In the genomic region with DNA sequence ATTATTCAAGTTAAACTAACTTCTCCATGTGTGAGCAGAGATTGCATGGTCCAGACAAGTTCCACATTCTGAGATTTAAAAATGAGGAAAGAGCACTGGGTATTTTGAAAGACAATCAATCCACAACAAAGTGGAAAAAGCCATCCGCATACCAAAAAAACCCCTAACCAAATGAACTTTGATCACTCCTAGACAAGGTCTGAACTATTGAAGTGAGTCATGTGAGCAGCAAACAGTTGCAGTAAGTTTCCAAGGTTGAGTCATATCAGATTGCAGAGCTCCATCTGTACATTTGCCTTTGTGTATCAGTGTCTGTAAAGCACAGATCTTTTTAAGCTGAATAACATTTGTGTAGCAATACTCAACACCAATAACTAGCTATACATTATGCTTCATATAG, we compare ENCODE assay signal across 23 mouse cellular contexts. TPM values are rescaled to one million over a fixed set of nuclear protein-coding genes. Genes with fewer than 3 reads are reported as not detected.
DNase-seq lines count a peak whose midpoint lies in the region; ATAC-seq and TF ChIP-seq lines count a peak whose summit lies in the region.
"Had no signal": no experiment of that assay in that cellular context is flagged by ENCODE, and none has a peak within 500 bp of the region (broad histone marks: within the 10 kb centered on the region; RNA-seq: fewer than 3 reads in every experiment).

No protein-coding gene starts in this region.

- peak; percentile 78; the same call in 1 of the 2 replicates for ATAC-seq in intestine, embryonic 15.5 days
- ATAC-seq in stomach, embryonic 15.5 days (ENCODE audit: insufficient read depth, low FRiP score, low read depth), result 0 out of 2 replicates have a peak, but pooled peaks have one; percentile 39
- ATAC-seq: forebrain, embryonic 13.5 days had no signal

- dilution Hi-C loops in CH12.LX (cut with MboI; ENCODE audit: extremely low pct_ligation_motif_present, extremely low pct_unique_long_range_greater_than_20kb, low sequenced_read_pairs), result no loop called here

- no peak for TF ChIP-seq CTCF in CH12.LX (conservative IDR thresholded peaks at IDR 0.05 in 1 of 2, IDR thresholded peaks at IDR 0.05 in 1 of 2; ENCODE audit: low read depth in 2 of 2, low read length in 2 of 2)

- in situ Hi-C loops in CH12.LX (cut with MboI; ENCODE audit: low pct_ligation_motif_present, low pct_unique_long_range_greater_than_20kb, low sequenced_read_pairs), result no loop called here

- no peak for TF ChIP-seq POLR2A in CH12.LX (IDR thresholded peaks at IDR 0.05; ENCODE audit: low read depth, low read length)

- peak; percentile 32 for DNase-seq in lung, postnatal 36 days
- DNase-seq in lung, postnatal 4 days, result no peak
- peak; percentile 85 for DNase-seq in CH12.LX (ENCODE audit: extremely low read depth)
- DNase-seq in cerebellum, adult 18-20 months, result no peak
- DNase-seq in adrenal gland, adult 2 months, result no peak
- DNase-seq in heart, postnatal 14 days, result no peak
- DNase-seq: adrenal gland, adult 8-10 months; cerebellum, adult 9-11 months; embryo, embryonic 11 days; heart, adult 18-20 months; kidney, adult 9 months; lung, postnatal 14 days; right cerebral cortex, postnatal 25 days; thymus, adult 2 months had no signal

- TF ChIP-seq EP300 in CH12.LX (IDR thresholded peaks at IDR 0.05; ENCODE audit: low read length), result peak; percentile 98

- 75% methylated on average over 1 of the region's 1 CpGs for WGBS in intestine, embryonic 15.5 days
- WGBS in stomach, embryonic 15.5 days, result 82% methylated on average over 1 of the region's 1 CpGs

- peak; percentile 0 for TF ChIP-seq RAD21 in CH12.LX (IDR thresholded peaks at IDR 0.05; ENCODE audit: low read depth, low read length)

- H3K9me3 ChIP-seq in CH12.LX (replicated peaks; ENCODE audit: low read length), result no peaks in the 10 kb centered on the region
- H3K9me3 ChIP-seq in intestine, embryonic 15.5 days, result no peaks in the 10 kb centered on the region
- no peaks in the 10 kb centered on the region for H3K9me3 ChIP-seq in stomach, embryonic 15.5 days
- H3K9me3 ChIP-seq: forebrain, embryonic 13.5 days; limb, embryonic 13.5 days; midbrain, embryonic 12.5 days had no signal

- no peak overlapping the region; the same call in 1 of the 2 replicates for H3K9ac ChIP-seq in CH12.LX (ENCODE audit: insufficient read depth, low read depth)
- H3K9ac ChIP-seq in intestine, embryonic 15.5 days, result no peak overlapping the region
- no peak overlapping the region for H3K9ac ChIP-seq in stomach, embryonic 15.5 days
- H3K9ac ChIP-seq: forebrain, embryonic 13.5 days; hindbrain, embryonic 14.5 days; limb, embryonic 13.5 days; midbrain, embryonic 12.5 days had no signal

- peaks cover 12 to 63% of the 10 kb centered on the region in 2 experiments for H3K4me1 ChIP-seq in CH12.LX (ENCODE audit: control insufficient read depth in 1 of 2, insufficient read depth in 2 of 2)
- H3K4me1 ChIP-seq in intestine, embryonic 15.5 days (replicated peaks), result 0 out of 2 replicates have a peak, but pooled peaks cover 1% of the 10 kb centered on the region
- H3K4me1 ChIP-seq in stomach, embryonic 15.5 days, result no peaks in the 10 kb centered on the region
- H3K4me1 ChIP-seq: forebrain, embryonic 13.5 days; limb, embryonic 13.5 days; midbrain, embryonic 12.5 days had no signal

- H3K79me2 ChIP-seq in CH12.LX (replicated peaks; ENCODE audit: control insufficient read depth, extremely low read depth, insufficient read depth, poor library complexity, severe bottlenecking), result no peaks in the 10 kb centered on the region

- H3K4me3 ChIP-seq in CH12.LX (replicated peaks in 1 of 3; ENCODE audit: low read depth in 2 of 3, low read length in 2 of 3, poor library complexity in 1 of 3), result no peak overlapping the region
- H3K4me3 ChIP-seq in intestine, embryonic 15.5 days (replicated peaks), result no peak overlapping the region
- no peak overlapping the region for H3K4me3 ChIP-seq in stomach, embryonic 15.5 days (replicated peaks)
- H3K4me3 ChIP-seq: forebrain, embryonic 13.5 days; left cerebral cortex, adult 2 months; limb, embryonic 13.5 days; midbrain, embryonic 12.5 days had no signal

- peak overlapping the region; percentile 13; the same call in 1 of the 2 replicates for H3K4me2 ChIP-seq in CH12.LX (ENCODE audit: insufficient read depth, low read depth, poor library complexity, severe bottlenecking)
- H3K4me2 ChIP-seq in intestine, embryonic 15.5 days (replicated peaks), result no peak overlapping the region
- no peak overlapping the region for H3K4me2 ChIP-seq in stomach, embryonic 15.5 days
- H3K4me2 ChIP-seq: forebrain, embryonic 13.5 days; hindbrain, embryonic 14.5 days; limb, embryonic 13.5 days; midbrain, embryonic 12.5 days had no signal

- no peak overlapping the region for H3K27ac ChIP-seq in CH12.LX (ENCODE audit: insufficient read depth, low read depth)
- H3K27ac ChIP-seq in intestine, embryonic 15.5 days, result no peak overlapping the region
- H3K27ac ChIP-seq in stomach, embryonic 15.5 days, result no peak overlapping the region
- H3K27ac ChIP-seq: forebrain, embryonic 13.5 days; hindbrain, embryonic 14.5 days; left cerebral cortex, adult 2 months; limb, embryonic 13.5 days; midbrain, embryonic 12.5 days had no signal

- peaks cover 0 to 1% of the 10 kb centered on the region in 2 experiments for H3K36me3 ChIP-seq in CH12.LX (replicated peaks in 1 of 2; ENCODE audit: control insufficient read depth in 1 of 2, insufficient read depth in 1 of 2, low read length in 1 of 2)
- no peaks in the 10 kb centered on the region; the same call in 1 of the 2 replicates for H3K36me3 ChIP-seq in intestine, embryonic 15.5 days
- H3K36me3 ChIP-seq in stomach, embryonic 15.5 days, result peaks cover under 1% of the 10 kb centered on the region; the same call in 1 of the 2 replicates
- H3K36me3 ChIP-seq: midbrain, embryonic 12.5 days had no signal

- no peaks in the 10 kb centered on the region for H3K27me3 ChIP-seq in CH12.LX (replicated peaks)
- H3K27me3 ChIP-seq in intestine, embryonic 15.5 days (replicated peaks), result no peaks in the 10 kb centered on the region
- no peaks in the 10 kb centered on the region for H3K27me3 ChIP-seq in stomach, embryonic 15.5 days (replicated peaks)
- H3K27me3 ChIP-seq: forebrain, embryonic 13.5 days; limb, embryonic 13.5 days; midbrain, embryonic 12.5 days had no signal

- intact Hi-C loops in heart, postnatal 14 days (cut with DNase I), result no loop called here

TF ChIP-seq in CH12.LX, 34 proteins besides CTCF, POLR2A, EP300 and RAD21 (continues in another document):
- TF ChIP-seq IRF4 (IDR thresholded peaks at IDR 0.05; ENCODE audit: low read depth, low read length) (peak; percentile 96), RCOR1 (conservative IDR thresholded peaks at IDR 0.05; ENCODE audit: low read depth, low read length) (peak; percentile 93), MAFK (IDR thresholded peaks at IDR 0.05; ENCODE audit: insufficient replicate concordance, low read length) (peak; percentile 77), CHD1 (IDR thresholded peaks at IDR 0.05; ENCODE audit: low read depth, low read length) (no peak), USF2 (conservative IDR thresholded peaks at IDR 0.05; ENCODE audit: low read depth, low read length) (peak; percentile 57), GABPA (IDR thresholded peaks at IDR 0.05; ENCODE audit: insufficient replicate concordance, low read depth, low read length) (no peak), JUND (conservative IDR thresholded peaks at IDR 0.05; ENCODE audit: low read depth, low read length) (peak; percentile 97), E2F4 (IDR thresholded peaks at IDR 0.05; ENCODE audit: insufficient replicate concordance, low read depth, low read length) (no peak), JUN (IDR thresholded peaks at IDR 0.05; ENCODE audit: insufficient read depth, low read depth, low read length) (peak; percentile 93), ZC3H11A (IDR thresholded peaks at IDR 0.05; ENCODE audit: low read depth, low read length) (no peak), POLR2AphosphoS2 (IDR thresholded peaks at IDR 0.05; ENCODE audit: low read depth, low read length) (no peak), MAX (IDR thresholded peaks at IDR 0.05; ENCODE audit: low read length) (no peak; the same call in 1 of the 2 replicates), ETS1 (conservative IDR thresholded peaks at IDR 0.05; ENCODE audit: low read depth, low read length) (peak; percentile 91), ZKSCAN1 (IDR thresholded peaks at IDR 0.05; ENCODE audit: borderline replicate concordance, low read depth, low read length) (no peak; the same call in 1 of the 2 replicates), HCFC1 (IDR thresholded peaks at IDR 0.05; ENCODE audit: low read depth, low read length) (no peak; the same call in 1 of the 2 replicates), MYC (IDR thresholded peaks at IDR 0.05; ENCODE audit: low read depth, low read length) (peak; percentile 76; the same call in 1 of the 2 replicates), TBP (conservative IDR thresholded peaks at IDR 0.05; ENCODE audit: low read depth, low read length) (no peak), SMC3 (IDR thresholded peaks at IDR 0.05; ENCODE audit: low read depth, low read length) (no peak; the same call in 1 of the 2 replicates), MEF2A (IDR thresholded peaks at IDR 0.05; ENCODE audit: borderline replicate concordance, low read depth, low read length) (peak; percentile 86), TCF12 (IDR thresholded peaks at IDR 0.05; ENCODE audit: low read depth, low read length) (peak; percentile 88), UBTF (IDR thresholded peaks at IDR 0.05; ENCODE audit: low read depth, low read length) (no peak), USF1 (IDR thresholded peaks at IDR 0.05; ENCODE audit: low read depth, low read length) (peak; percentile 63), SIN3A (IDR thresholded peaks at IDR 0.05; ENCODE audit: low read length) (peak; percentile 73), BHLHE40 (IDR thresholded peaks at IDR 0.05; ENCODE audit: low read depth, low read length) (peak; percentile 97), NELFE (IDR thresholded peaks at IDR 0.05; ENCODE audit: low read depth, low read length) (no peak), ELF1 (IDR thresholded peaks at IDR 0.05; ENCODE audit: low read depth, low read length) (0 out of 2 replicates have a peak, but pooled peaks have one; percentile 22), MAZ (IDR thresholded peaks at IDR 0.05; ENCODE audit: low read depth, low read length) (no peak; the same call in 1 of the 2 replicates), MXI1 (IDR thresholded peaks at IDR 0.05; ENCODE audit: low read depth, low read length) (no peak)

RNA-seq across cellular contexts. Expression of a gene that starts 28.9 kb away (rescaled TPM):
- total RNA-seq in CH12.LX (2012; rRNA removed) (1.2 and 1.4 TPM in 2 replicates), CH12.LX (2014; rRNA removed) (1.5 TPM in 2 replicates)
- 0.99 and 1.2 TPM in 2 replicates for polyA plus RNA-seq in CH12.LX (2012; ENCODE audit: insufficient read length, low read depth)
- polyA plus RNA-seq in intestine, embryonic 15.5 days (2015; fragmentation: Nextera tagmentation; extraction: Ambion mirVana), result 1.2 and 2.2 TPM in 2 replicates
- 1.6 and 2.5 TPM in 2 replicates for polyA plus RNA-seq in stomach, embryonic 15.5 days (2015; fragmentation: Nextera tagmentation; extraction: Ambion mirVana)
- under 1 TPM in 1 of 2 experiments, not detected in 1; 0.31 TPM for total RNA-seq in adrenal gland, adult 2 months (2021)
- polyA plus RNA-seq in adrenal gland, adult 2 months (2012; rRNA removed), result 0.09 and 0.66 TPM in 2 replicates
- total RNA-seq in heart, postnatal 14 days (2021), result 1 to 10 TPM in 1 of 2 experiments, under 1 TPM in 1; 0.29 to 1.5 TPM
- total RNA-seq: layer of hippocampus, adult 18-20 months; left cerebral cortex, adult 2 months had no signal
- polyA plus RNA-seq: forebrain, embryonic 13.5 days; hindbrain, embryonic 14.5 days; midbrain, embryonic 12.5 days; neural tube, embryonic 11.5 days had no signal

Comparison
In these comparisons a context has a peak if more than half of its experiments do, and no peak if none do; other contexts are left out.
1. DNase-seq: peak in lung, postnatal 36 days (single experiment) and CH12.LX (single experiment); none in lung, postnatal 4 days (0 of 2), cerebellum, adult 18-20 months (0 of 2), adrenal gland, adult 2 months (single experiment) and heart, postnatal 14 days (0 of 2).